Mouse (Mus musculus): Measurements from ENCODE around the gene Mitf.

The Mitf gene

GRCm38 (mm10) chr6:97806781-97807743 lies at the start of gene Mitf:
Gene Mitf, plus strand, starts transcription at chr6:97807052.
- DNase-seq = peak; percentile 94 to 95

- DNase-seq = no peak
Observed at GRCm38 (mm10) chr6:97757361-97757760, 49.5 kb upstream of the Mitf start.

- no peak for DNase-seq
Observed at GRCm38 (mm10) chr6:97758884-97759283, 48.0 kb upstream of the Mitf start.

- DNase-seq = peak; percentile 69 to 70
Observed at GRCm38 (mm10) chr6:97759301-97759700, 47.6 kb upstream of the Mitf start.

- DNase-seq = peak; percentile 45 to 48
Observed at GRCm38 (mm10) chr6:97761326-97761725, 45.5 kb upstream of the Mitf start.

- no peak for DNase-seq
Observed at GRCm38 (mm10) chr6:97763970-97764369, 42.9 kb upstream of the Mitf start.

GRCm38 (mm10) chr6:97767836-97768235 lies 39.0 kb upstream of the Mitf start:
- DNase-seq = no peak

GRCm38 (mm10) chr6:97769549-97769948 lies 37.3 kb upstream of the Mitf start:
- no peak for DNase-seq

GRCm38 (mm10) chr6:97781316-97781715 lies 25.5 kb upstream of the Mitf start:
- DNase-seq = no peak

GRCm38 (mm10) chr6:97782291-97782690 lies 24.6 kb upstream of the Mitf start:
- no peak for DNase-seq

GRCm38 (mm10) chr6:97786871-97787270 lies 20.0 kb upstream of the Mitf start:
- DNase-seq = no peak

- DNase-seq = no peak
Observed at GRCm38 (mm10) chr6:97788361-97788974, 18.4 kb upstream of the Mitf start.

- DNase-seq = no peak
Observed at GRCm38 (mm10) chr6:97789700-97790099, 17.2 kb upstream of the Mitf start.

GRCm38 (mm10) chr6:97792104-97792503 lies 14.7 kb upstream of the Mitf start:
- no peak for DNase-seq

GRCm38 (mm10) chr6:97795175-97795574 lies 11.7 kb upstream of the Mitf start:
- DNase-seq = no peak

GRCm38 (mm10) chr6:97800615-97801014 lies 6.2 kb upstream of the Mitf start:
- peak; percentile 69 to 70 for DNase-seq

- DNase-seq = peak in 1 of 2 experiments; percentile 22
Observed at GRCm38 (mm10) chr6:97806051-97806450, 801 bp upstream of the Mitf start.

GRCm38 (mm10) chr6:97814191-97814590 lies 7.3 kb downstream of the Mitf start:
- DNase-seq = no peak

- DNase-seq = no peak
Observed at GRCm38 (mm10) chr6:97815723-97816122, 8.9 kb downstream of the Mitf start.

GRCm38 (mm10) chr6:97816806-97817205 lies 10.0 kb downstream of the Mitf start:
- no peak for DNase-seq

- no peak for DNase-seq
Observed at GRCm38 (mm10) chr6:97818128-97818527, 11.3 kb downstream of the Mitf start.

GRCm38 (mm10) chr6:97818948-97819347 lies 12.1 kb downstream of the Mitf start:
- no peak for DNase-seq

GRCm38 (mm10) chr6:97820505-97820904 lies 13.7 kb downstream of the Mitf start:
- no peak for DNase-seq

- DNase-seq = no peak
Observed at GRCm38 (mm10) chr6:97821811-97822210, 15.0 kb downstream of the Mitf start.
